Mouse (Mus musculus): ENCODE measurements around the gene Gdf10.
A peak's percentile ranks its signal among the peaks of the same experiment; 100 is the strongest.

Gdf10 gene

GRCm38 (mm10) chr14:33939117-33939516 is 15.7 kb downstream of the Gdf10 start:
- DNase-seq: peak; percentile 67 to 68

GRCm38 (mm10) chr14:33940739-33941138 is 17.4 kb downstream of the Gdf10 start, which contains the start of gene Gdf2:
Gene Gdf2 (plus strand): TSS chr14:33941039.
- no peak for DNase-seq

GRCm38 (mm10) chr14:33942222-33942621 is 18.8 kb downstream of the Gdf10 start:
- DNase-seq: no peak

- DNase-seq: no peak
Measured at GRCm38 (mm10) chr14:33946125-33946524, 22.7 kb downstream of the Gdf10 start.

GRCm38 (mm10) chr14:33952233-33952981 is 29.0 kb downstream of the Gdf10 start:
- peak; percentile 21 to 35 for DNase-seq

GRCm38 (mm10) chr14:33953761-33954160 is 30.4 kb downstream of the Gdf10 start, which contains the start of gene Rbp3:
Gene Rbp3 (plus strand): TSS chr14:33954003.
- no peak for DNase-seq

GRCm38 (mm10) chr14:33956055-33956454 is 32.7 kb downstream of the Gdf10 start:
- DNase-seq: no peak

- no peak for DNase-seq
Measured at GRCm38 (mm10) chr14:33958186-33958585, 34.8 kb downstream of the Gdf10 start.

- no peak for DNase-seq
Measured at GRCm38 (mm10) chr14:33958841-33959240, 35.5 kb downstream of the Gdf10 start.

GRCm38 (mm10) chr14:33959341-33959740 is 36.0 kb downstream of the Gdf10 start:
- DNase-seq: peak; percentile 66 to 69

GRCm38 (mm10) chr14:33965675-33966074 is 42.3 kb downstream of the Gdf10 start:
- DNase-seq: no peak

- DNase-seq: peak in 1 of 2 experiments; percentile 22
Measured at GRCm38 (mm10) chr14:33972679-33973078, 49.3 kb downstream of the Gdf10 start.

- DNase-seq: no peak
Measured at GRCm38 (mm10) chr14:33974752-33975151, 51.4 kb downstream of the Gdf10 start.

- peak in 1 of 2 experiments; percentile 22 for DNase-seq
Measured at GRCm38 (mm10) chr14:33977748-33978147, 54.4 kb downstream of the Gdf10 start.

GRCm38 (mm10) chr14:33978604-33979059 is 55.2 kb downstream of the Gdf10 start, which contains the start of gene Zfp488:
Gene Zfp488 (minus strand): TSS chr14:33978764.
- peak in 1 of 2 experiments; percentile 15 for DNase-seq

Data from cerebellum, adult 18-20 months (tissue).